8 mouse cellular contexts compared by ENCODE assay signal in genomic region chr15:101145424-101146099, GRCm38 (mm10). TPM values are rescaled to one million over a fixed set of nuclear protein-coding genes. Genes with fewer than 3 reads are reported as not detected.
DNase-seq lines count a peak whose midpoint lies in the region; ATAC-seq lines count a peak whose summit lies in the region.

No protein-coding gene starts in this region.

- no peaks in the 10 kb centered on the region for H3K9me3 ChIP-seq in forebrain, embryonic 10.5 days
- H3K9me3 ChIP-seq in heart, embryonic 15.5 days (replicated peaks): no peaks in the 10 kb centered on the region
- H3K9me3 ChIP-seq in liver, embryonic 13.5 days (replicated peaks): no peaks in the 10 kb centered on the region
- no peaks in the 10 kb centered on the region for H3K9me3 ChIP-seq in stomach, embryonic 14.5 days (ENCODE audit: control insufficient read depth, low read depth, low read length)

- ATAC-seq in heart, embryonic 15.5 days (replicated peaks; ENCODE audit: insufficient number of reproducible peaks, insufficient read depth, low FRiP score, low read depth): peak; percentile 87
- ATAC-seq in liver, embryonic 13.5 days (ENCODE audit: low read depth): peak; percentile 90
- ATAC-seq in stomach, embryonic 14.5 days (ENCODE audit: insufficient number of reproducible peaks, insufficient read depth, low FRiP score, low read depth): peak; percentile 95

- 9% methylated on average over 19 of the region's 19 CpGs for WGBS in forebrain, embryonic 10.5 days
- WGBS in heart, embryonic 15.5 days: 9% methylated on average over 19 of the region's 19 CpGs
- 3% methylated on average over 19 of the region's 19 CpGs for WGBS in liver, embryonic 13.5 days (ENCODE audit: insufficient replicate concordance)
- 7% methylated on average over 19 of the region's 19 CpGs for WGBS in stomach, embryonic 14.5 days

- peak overlapping the region; percentile 36 for H3K4me3 ChIP-seq in forebrain, embryonic 10.5 days
- peak overlapping the region; percentile 12; the same call in 1 of the 2 replicates for H3K4me3 ChIP-seq in heart, embryonic 15.5 days
- H3K4me3 ChIP-seq in liver, embryonic 13.5 days (replicated peaks): peak overlapping the region; percentile 23
- no peak overlapping the region for H3K4me3 ChIP-seq in stomach, embryonic 14.5 days (ENCODE audit: low read depth, low read length)

- DNase-seq in CD8-positive naive resting alpha-beta T cell, adult 2 months (ENCODE audit: low read depth in 2 of 2, low spot score in 2 of 2): peak; percentile 84 to 90
- DNase-seq in c-Kit-positive CD71-negative TER-119-negative erythroid progenitor cells, embryonic 14.5 days (ENCODE audit: low read depth): peak; percentile 88
- peak; percentile 95 for DNase-seq in forebrain, embryonic 10.5 days (ENCODE audit: extremely low spot score, low spot score)
- DNase-seq in kidney, postnatal 14 days: peak; percentile 98
- DNase-seq in liver, embryonic 13.5 days: peak; percentile 60
- DNase-seq in natural killer cell, adult 2 months (ENCODE audit: low spot score in 2 of 2): peak; percentile 71 to 86

- H3K9ac ChIP-seq in heart, embryonic 15.5 days: peak overlapping the region; percentile 38
- no peak overlapping the region for H3K9ac ChIP-seq in liver, embryonic 13.5 days
- H3K9ac ChIP-seq in stomach, embryonic 14.5 days (replicated peaks; ENCODE audit: low read depth, low read length): no peak overlapping the region

- H3K36me3 ChIP-seq in forebrain, embryonic 10.5 days (replicated peaks): no peaks in the 10 kb centered on the region
- no peaks in the 10 kb centered on the region for H3K36me3 ChIP-seq in heart, embryonic 15.5 days
- H3K36me3 ChIP-seq in liver, embryonic 13.5 days: no peaks in the 10 kb centered on the region
- no peaks in the 10 kb centered on the region for H3K36me3 ChIP-seq in stomach, embryonic 14.5 days (ENCODE audit: control insufficient read depth, insufficient read depth, low read length)

- H3K4me1 ChIP-seq in forebrain, embryonic 10.5 days: peaks cover 72% of the 10 kb centered on the region
- peaks cover 69% of the 10 kb centered on the region for H3K4me1 ChIP-seq in heart, embryonic 15.5 days (replicated peaks)
- peaks cover 65% of the 10 kb centered on the region for H3K4me1 ChIP-seq in liver, embryonic 13.5 days (replicated peaks)
- peaks cover 42% of the 10 kb centered on the region for H3K4me1 ChIP-seq in stomach, embryonic 14.5 days (ENCODE audit: control insufficient read depth, insufficient read depth, low read length)

- peak overlapping the region; percentile 80 for H3K27ac ChIP-seq in forebrain, embryonic 10.5 days
- H3K27ac ChIP-seq in heart, embryonic 15.5 days: peak overlapping the region; percentile 60
- H3K27ac ChIP-seq in liver, embryonic 13.5 days: peak overlapping the region; percentile 34; the same call in 1 of the 2 replicates
- peak overlapping the region; percentile 72 for H3K27ac ChIP-seq in stomach, embryonic 14.5 days (ENCODE audit: low read length)

- H3K27me3 ChIP-seq in forebrain, embryonic 10.5 days (ENCODE audit: poor library complexity, severe bottlenecking): peaks cover 25% of the 10 kb centered on the region
- H3K27me3 ChIP-seq in heart, embryonic 15.5 days: no peaks in the 10 kb centered on the region
- H3K27me3 ChIP-seq in liver, embryonic 13.5 days: peaks cover 16% of the 10 kb centered on the region
- H3K27me3 ChIP-seq in stomach, embryonic 14.5 days (ENCODE audit: control insufficient read depth, insufficient read depth, low read length): no peaks in the 10 kb centered on the region

- H3K4me2 ChIP-seq in heart, embryonic 15.5 days: peak overlapping the region; percentile 53
- H3K4me2 ChIP-seq in liver, embryonic 13.5 days: peak overlapping the region; percentile 55
- peak overlapping the region; percentile 29 for H3K4me2 ChIP-seq in stomach, embryonic 14.5 days (replicated peaks; ENCODE audit: low read depth, low read length)

RNA-seq across cellular contexts. Expression of gene Acvrl1, which starts 17.2 kb away (rescaled TPM):
- polyA plus RNA-seq in forebrain, embryonic 10.5 days (2016; fragmentation: Nextera tagmentation; extraction: Ambion mirVana): 8.0 and 8.1 TPM in 2 replicates
- 13.1 and 17.1 TPM in 2 replicates for polyA plus RNA-seq in heart, embryonic 15.5 days (2015; fragmentation: Nextera tagmentation; extraction: Ambion mirVana)
- polyA plus RNA-seq in liver, embryonic 13.5 days (2015; fragmentation: Nextera tagmentation; extraction: Ambion mirVana): 1.2 and 1.3 TPM in 2 replicates
- polyA plus RNA-seq in stomach, embryonic 14.5 days (2014; fragmentation: Nextera tagmentation; extraction: Ambion mirVana): 15.6 and 16.9 TPM in 2 replicates

RNA-seq across cellular contexts. Expression of gene Acvr1b, which starts 28.3 kb away (rescaled TPM):
- 5.8 TPM in 2 replicates for polyA plus RNA-seq in forebrain, embryonic 10.5 days (2016; fragmentation: Nextera tagmentation; extraction: Ambion mirVana)
- 5.8 and 6.9 TPM in 2 replicates for polyA plus RNA-seq in heart, embryonic 15.5 days (2015; fragmentation: Nextera tagmentation; extraction: Ambion mirVana)
- polyA plus RNA-seq in liver, embryonic 13.5 days (2015; fragmentation: Nextera tagmentation; extraction: Ambion mirVana): 1.0 and 1.6 TPM in 2 replicates
- polyA plus RNA-seq in stomach, embryonic 14.5 days (2014; fragmentation: Nextera tagmentation; extraction: Ambion mirVana): 11.5 and 14.5 TPM in 2 replicates

RNA-seq across cellular contexts. Expression of gene Ankrd33, which starts 30.0 kb away (rescaled TPM):
- polyA plus RNA-seq in forebrain, embryonic 10.5 days (2016; fragmentation: Nextera tagmentation; extraction: Ambion mirVana): not detected in 2 replicates
- polyA plus RNA-seq in heart, embryonic 15.5 days (2015; fragmentation: Nextera tagmentation; extraction: Ambion mirVana): not detected in 2 replicates
- polyA plus RNA-seq in liver, embryonic 13.5 days (2015; fragmentation: Nextera tagmentation; extraction: Ambion mirVana): not detected in 2 replicates
- polyA plus RNA-seq in stomach, embryonic 14.5 days (2014; fragmentation: Nextera tagmentation; extraction: Ambion mirVana): not detected in 2 replicates
